Mouse (Mus musculus): ENCODE results near the gene Gm26566. TPM values are rescaled to one million over a fixed set of nuclear protein-coding genes. Genes with fewer than 3 reads are reported as not detected.
"Not testable (repeated sequence)": the region's sequence is repeated elsewhere in the genome, so short reads cannot be mapped to it uniquely, and the experiment has no call there.

The Gm26566 gene
- total RNA-seq, 2 experiments from 2014 or later = 1.1 to 2.1 TPM

GRCm38 (mm10) chr4:88738480-88738879 is 16.9 kb downstream of the Gm26566 start:
- DNase-seq (ENCODE audit: low spot score in 2 of 2) = peak; percentile 20 to 50

- DNase-seq (ENCODE audit: low spot score in 2 of 2) = no peak
Measured at GRCm38 (mm10) chr4:88739036-88739435, 17.4 kb downstream of the Gm26566 start.

GRCm38 (mm10) chr4:88741426-88741825 is 19.8 kb downstream of the Gm26566 start:
- DNase-seq (ENCODE audit: low spot score in 2 of 2) = no peak

GRCm38 (mm10) chr4:88742771-88743371 is 21.3 kb downstream of the Gm26566 start:
- DNase-seq (ENCODE audit: low spot score in 2 of 2) = no peak

GRCm38 (mm10) chr4:88744207-88744606 is 22.6 kb downstream of the Gm26566 start:
- no peak for DNase-seq (ENCODE audit: low spot score in 2 of 2)

GRCm38 (mm10) chr4:88749926-88750325 is 28.3 kb downstream of the Gm26566 start:
- no peak for DNase-seq (ENCODE audit: low spot score in 2 of 2)

- peak; percentile 65 to 78 for DNase-seq (ENCODE audit: low spot score in 2 of 2)
Measured at GRCm38 (mm10) chr4:88754818-88755340, 33.3 kb downstream of the Gm26566 start, which contains the start of gene Gm13271. Gene Gm13271 (plus strand): TSS chr4:88754868.

- DNase-seq (ENCODE audit: low spot score in 2 of 2) = not testable (repeated sequence)
Measured at GRCm38 (mm10) chr4:88756581-88757513, 35.2 kb downstream of the Gm26566 start.

GRCm38 (mm10) chr4:88757628-88758031 is 36.0 kb downstream of the Gm26566 start:
- peak; percentile 92 to 94 for DNase-seq (ENCODE audit: low spot score in 2 of 2)

GRCm38 (mm10) chr4:88758751-88759150 is 37.1 kb downstream of the Gm26566 start:
- DNase-seq (ENCODE audit: low spot score in 2 of 2) = not testable (repeated sequence)

GRCm38 (mm10) chr4:88759610-88760268 is 38.1 kb downstream of the Gm26566 start, which contains the start of gene Gm13283:
Gene Gm13283 (plus strand): TSS chr4:88760119.
- peak; percentile 13 to 33 for DNase-seq (ENCODE audit: low spot score in 2 of 2)

- DNase-seq (ENCODE audit: low spot score in 2 of 2) = peak; percentile 21 to 58
Measured at GRCm38 (mm10) chr4:88760431-88760830, 38.8 kb downstream of the Gm26566 start.

GRCm38 (mm10) chr4:88761776-88762175 is 40.2 kb downstream of the Gm26566 start:
- peak; percentile 68 to 83 for DNase-seq (ENCODE audit: low spot score in 2 of 2)

GRCm38 (mm10) chr4:88762341-88762740 is 40.7 kb downstream of the Gm26566 start:
- DNase-seq (ENCODE audit: low spot score in 2 of 2) = not testable (repeated sequence)

GRCm38 (mm10) chr4:88763384-88764018 is 41.9 kb downstream of the Gm26566 start:
- DNase-seq (ENCODE audit: low spot score in 2 of 2) = peak in 1 of 2 experiments; percentile 21

Other genes with a start within 250 kb of the Gm26566 start
- gene Ifnb1, start 199.0 kb upstream of the Gm26566 start, total RNA-seq (2021) = not detected
- gene Ifna15, start 163.6 kb upstream of the Gm26566 start, total RNA-seq (2021) = not detected
- gene Ifna14, start 150.0 kb upstream of the Gm26566 start, total RNA-seq (2021) = not detected
- gene Ifna9, start 129.4 kb upstream of the Gm26566 start, total RNA-seq (2021) = not detected
- not detected for gene Ifna12, start 118.4 kb upstream of the Gm26566 start, total RNA-seq (2021)
- gene C87499, start 87.4 kb upstream of the Gm26566 start, total RNA-seq (2021) = not detected
- not detected for gene Ifna13, start 77.3 kb upstream of the Gm26566 start, total RNA-seq (2021)
- not detected for gene Ifna16, start 44.9 kb upstream of the Gm26566 start, total RNA-seq (2021)
- not detected for gene Ifna2, start 37.9 kb upstream of the Gm26566 start, total RNA-seq (2021)
- not detected for gene Ifnab, start 30.4 kb upstream of the Gm26566 start, total RNA-seq (2021)
- 100 to 1,000 TPM; 105 to 106 TPM for gene Klhl9, start 660 bp downstream of the Gm26566 start, total RNA-seq (2021)
- not detected for gene Gm13271, start 33.1 kb downstream of the Gm26566 start, total RNA-seq (2021)
- gene Gm13283, start 38.3 kb downstream of the Gm26566 start, total RNA-seq (2021) = not detected
- gene Gm13290, start 52.0 kb downstream of the Gm26566 start, total RNA-seq (2021) = not detected
- gene Gm13289, start 55.1 kb downstream of the Gm26566 start, total RNA-seq (2021) = not detected
- not detected for gene Gm13272, start 58.0 kb downstream of the Gm26566 start, total RNA-seq (2021)
- gene Ifnz, start 60.3 kb downstream of the Gm26566 start, total RNA-seq (2021) = not detected
- gene Gm13276, start 63.9 kb downstream of the Gm26566 start, total RNA-seq (2021) = not detected
- not detected for gene Gm13277, start 66.8 kb downstream of the Gm26566 start, total RNA-seq (2021)
- not detected for gene Gm13278, start 69.7 kb downstream of the Gm26566 start, total RNA-seq (2021)
- not detected for gene Gm13275, start 72.7 kb downstream of the Gm26566 start, total RNA-seq (2021)
- gene Gm13279, start 75.6 kb downstream of the Gm26566 start, total RNA-seq (2021) = not detected
- not detected for gene Gm13285, start 77.9 kb downstream of the Gm26566 start, total RNA-seq (2021)
- not detected for gene Gm13287, start 81.4 kb downstream of the Gm26566 start, total RNA-seq (2021)
- not detected for gene Gm13288, start 83.7 kb downstream of the Gm26566 start, total RNA-seq (2021)
- gene Ifna7, start 94.4 kb downstream of the Gm26566 start, total RNA-seq (2021) = not detected
- gene Ifna11, start 98.2 kb downstream of the Gm26566 start, total RNA-seq (2021) = not detected
- not detected for gene Ifna6, start 105.6 kb downstream of the Gm26566 start, total RNA-seq (2021)
- not detected for gene Ifna5, start 113.7 kb downstream of the Gm26566 start, total RNA-seq (2021)
- gene Ifna4, start 120.1 kb downstream of the Gm26566 start, total RNA-seq (2021) = not detected
- gene Ifna1, start 128.3 kb downstream of the Gm26566 start, total RNA-seq (2021) = not detected
- not detected for gene Ifne, start 158.4 kb downstream of the Gm26566 start, total RNA-seq (2021)

All from layer of hippocampus, postnatal 14 days (tissue).